ENCODE assay signal across 12 mouse cellular contexts in genomic region chr3:131157471-131157870, GRCm38 (mm10). TPM values are rescaled to one million over a fixed set of nuclear protein-coding genes. Genes with fewer than 3 reads are reported as not detected.
DNase-seq lines count a peak whose midpoint lies in the region; ATAC-seq lines count a peak whose summit lies in the region.
"Had no signal": no experiment of that assay in that cellular context is flagged by ENCODE, and none has a peak within 500 bp of the region (broad histone marks: within the 10 kb centered on the region; RNA-seq: fewer than 3 reads in every experiment).

No protein-coding gene starts in this region.

- ATAC-seq in monocyte, adult 5-6 weeks (replicated peaks; ENCODE audit: insufficient number of reproducible peaks, low FRiP score, low TSS enrichment, poor library complexity, severe bottlenecking): peak; percentile 75
- ATAC-seq: midbrain, embryonic 13.5 days had no signal

- peak; percentile 17 to 44 for DNase-seq in adrenal gland, adult (ENCODE audit: inconsistent age in 2 of 2, low spot score in 1 of 2)
- DNase-seq in adrenal gland, postnatal 36 days: no peak
- peak; percentile 24 for DNase-seq in retina, postnatal 1 day
- DNase-seq in retina, embryonic 14.5 days (ENCODE audit: low spot score): no peak
- no peak for DNase-seq in heart, postnatal 10 days
- DNase-seq in heart, adult 8-10 months (ENCODE audit: low spot score): no peak
- DNase-seq in heart, adult 18-20 months: no peak
- DNase-seq: adrenal gland, adult 8-10 months; cerebellum, adult 8-10 months; kidney, postnatal 4 days had no signal

- intact Hi-C loops in heart, postnatal 10 days (cut with DNase I): no loop called here

RNA-seq across cellular contexts. Expression of gene Lef1, which starts 47.2 kb away (rescaled TPM):
- 10 to 100 TPM; 10.5 to 14.2 TPM for total RNA-seq in adrenal gland, postnatal 36 days (2021)
- 4.7 to 20.3 TPM (median 18.9 TPM) in 3 replicates for total RNA-seq in monocyte, adult 5-6 weeks (2017)
- total RNA-seq in heart, postnatal 10 days (2021): 1 to 10 TPM in 1 of 2 experiments, under 1 TPM in 1; 0.60 to 1.1 TPM
- total RNA-seq in heart, adult 8-10 months (2022): under 1 TPM in 3 of 4 experiments, not detected in 1; 0.14 to 0.31 (median 0.26) TPM
- total RNA-seq in heart, adult 18-20 months (2021): 1 to 10 TPM in 1 of 2 experiments, under 1 TPM in 1; 0.25 to 2.5 TPM

Comparison
In these comparisons a context has a peak if more than half of its experiments do, and no peak if none do; other contexts are left out.
1. DNase-seq: peak in adrenal gland, adult (2 of 2) and retina, postnatal 1 day (single experiment); none in adrenal gland, postnatal 36 days (0 of 2), retina, embryonic 14.5 days (single experiment), heart, postnatal 10 days (0 of 2), heart, adult 8-10 months (single experiment) and heart, adult 18-20 months (0 of 2).